Mouse (Mus musculus): Measurements from ENCODE around the gene Cfdp1.

Cfdp1 gene

DNA sequence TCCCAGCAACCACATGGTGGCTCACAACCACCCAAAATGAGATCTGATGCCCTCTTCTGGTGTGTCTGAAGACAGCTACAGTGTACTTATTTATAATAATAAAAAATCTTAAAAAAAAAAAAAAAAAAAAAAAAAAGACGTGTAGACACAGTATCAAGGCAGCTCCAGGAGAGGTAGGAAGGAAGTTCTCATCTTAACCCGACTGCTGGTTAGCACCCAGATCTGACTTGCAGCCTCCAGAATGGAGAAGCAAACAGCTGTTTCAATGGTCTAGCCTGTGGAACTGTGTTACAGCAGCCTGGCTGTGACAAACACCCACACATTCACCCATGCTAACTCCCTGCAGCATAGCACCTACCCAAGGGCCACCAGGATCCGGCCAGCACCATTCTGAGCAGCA lies 16.3 kb upstream of the Cfdp1 start:
- ChIA-PET POLR2A (interaction anchor here in 3 of 4 experiments (0.5 to 1.7 kb wide), 11 partner anchors 9 to 189 kb away, joined by 3 to 9 read pairs (median 3); partner anchors contain the start of genes Adat1 (in 1 of the 3) and Cfdp1 (in 1 of the 3)), CTCF (interaction anchor here (0.6 to 3.4 kb wide), 9 partner anchors 11 to 206 kb away, joined by 3 to 20 read pairs (median 6); partner anchors contain the start of gene Adat1 (in 1 of the 4))

DNA sequence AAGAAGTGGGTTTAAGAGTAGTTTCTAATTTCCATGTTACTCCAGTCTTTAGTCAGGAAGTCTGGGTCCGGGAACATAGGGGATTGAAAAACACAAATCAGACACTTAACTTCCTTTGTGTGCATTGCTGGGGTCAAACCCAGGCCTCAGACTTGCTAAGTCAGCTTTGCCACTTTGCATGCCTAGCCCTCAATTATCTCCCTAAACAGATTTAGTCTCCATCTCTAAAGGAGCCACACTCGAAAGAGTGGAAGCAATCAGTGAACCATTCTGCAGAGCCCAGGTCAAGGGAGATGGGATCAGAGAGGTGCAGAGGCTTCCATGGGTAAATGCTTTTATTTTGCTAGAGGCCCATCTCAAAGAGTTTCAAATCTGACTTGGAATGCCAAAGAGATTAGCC lies 14.6 kb upstream of the Cfdp1 start:
- ChIA-PET CTCF (no interaction called here), POLR2A (interaction anchor here in 3 of 4 experiments (0.6 to 0.9 kb wide), 3 partner anchors 8 to 17 kb away, joined by 3 read pairs; no protein-coding TSS in a partner anchor)

DNA sequence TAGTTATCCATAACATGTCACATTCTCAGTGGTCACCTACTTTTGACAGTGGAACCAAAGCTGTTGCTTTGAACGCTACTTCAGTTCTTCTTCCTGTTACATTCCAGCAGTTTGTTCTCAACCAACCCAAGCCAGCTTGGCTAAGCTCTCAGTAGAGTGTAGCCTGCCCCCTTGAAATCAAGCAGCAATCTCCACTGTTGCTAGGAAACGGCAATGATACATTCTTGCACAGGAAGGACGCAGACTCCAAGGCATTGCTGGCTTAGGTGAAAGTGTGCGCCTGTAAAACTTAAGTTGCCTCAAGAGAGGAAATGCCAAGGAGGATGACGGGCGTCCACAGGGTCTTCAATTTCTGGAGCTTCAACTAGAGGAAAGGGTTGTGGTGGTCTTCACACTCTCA lies 11.8 kb upstream of the Cfdp1 start:
- CTCF ChIA-PET: no interaction called here
- POLR2A ChIA-PET: interaction anchor here in 2 of 4 experiments (1.2 to 1.5 kb wide), 3 partner anchors 20 to 185 kb away, joined by 3 to 5 read pairs (median 4); no protein-coding TSS in a partner anchor

DNA sequence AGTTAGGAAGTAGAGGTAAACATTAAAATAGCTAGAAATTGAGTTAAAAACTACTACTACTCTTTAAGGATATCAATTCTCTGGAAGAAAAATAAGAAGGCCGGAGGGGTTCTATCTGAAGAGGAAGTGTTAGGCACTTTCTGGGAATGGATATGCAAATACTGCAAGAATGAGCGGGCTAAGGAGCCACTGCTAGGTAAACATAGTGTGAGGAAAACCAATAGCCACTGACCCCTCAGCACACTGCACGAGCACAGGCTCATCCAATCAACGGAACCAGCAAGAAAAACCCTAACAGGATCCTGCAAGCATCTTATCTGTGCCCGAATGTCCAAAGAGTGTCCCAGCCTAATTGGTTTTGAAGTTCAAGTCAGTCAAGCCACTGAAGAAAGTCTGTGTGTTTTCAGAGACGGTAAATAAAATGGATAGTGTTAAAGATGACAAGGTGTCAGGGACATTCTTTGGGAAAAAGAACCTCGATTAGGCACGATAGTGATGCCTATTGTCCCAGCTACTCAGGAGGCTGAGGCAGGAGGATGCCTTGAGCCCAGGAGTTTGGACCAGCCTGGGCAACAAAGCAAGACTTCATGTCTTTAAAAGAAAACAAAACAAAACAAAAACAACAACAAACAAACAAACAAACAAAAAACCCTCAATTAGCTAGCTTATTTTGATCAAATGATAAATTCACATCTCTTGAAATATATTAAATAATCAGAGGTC lies 11.2 kb upstream of the Cfdp1 start:
- CTCF ChIA-PET: no interaction called here
- POLR2A ChIA-PET: interaction anchor here in 3 of 4 experiments (0.6 to 1.5 kb wide), 6 partner anchors 11 to 185 kb away, joined by 3 to 8 read pairs (median 4); partner anchors contain the start of gene Cfdp1 (in 1 of the 3)

DNA sequence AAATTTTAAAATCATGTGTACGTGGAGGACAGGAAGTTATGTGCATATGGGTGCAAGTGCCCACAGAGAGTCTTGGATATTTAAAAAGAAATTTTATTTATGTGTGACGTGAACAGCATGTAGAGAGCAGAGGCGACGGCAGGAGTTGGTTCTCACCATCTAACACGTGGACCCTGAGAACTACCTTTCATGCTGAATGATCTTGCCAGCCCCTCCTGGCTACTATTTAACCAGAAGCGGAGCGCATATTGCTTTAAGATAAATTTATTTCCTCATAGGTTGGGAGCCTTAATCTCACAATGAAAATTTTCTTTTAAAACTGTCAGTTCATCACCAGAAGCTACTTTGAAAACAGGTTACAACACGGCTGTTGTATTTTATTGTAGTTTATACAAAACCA lies 10.6 kb upstream of the Cfdp1 start:
- ChIA-PET CTCF (no interaction called here), POLR2A (interaction anchor here in 2 of 4 experiments (0.7 to 1.5 kb wide), 3 partner anchors 11 to 35 kb away, joined by 3 to 4 read pairs (median 3); partner anchors contain the start of gene Cfdp1 (in 1 of the 2))

DNA sequence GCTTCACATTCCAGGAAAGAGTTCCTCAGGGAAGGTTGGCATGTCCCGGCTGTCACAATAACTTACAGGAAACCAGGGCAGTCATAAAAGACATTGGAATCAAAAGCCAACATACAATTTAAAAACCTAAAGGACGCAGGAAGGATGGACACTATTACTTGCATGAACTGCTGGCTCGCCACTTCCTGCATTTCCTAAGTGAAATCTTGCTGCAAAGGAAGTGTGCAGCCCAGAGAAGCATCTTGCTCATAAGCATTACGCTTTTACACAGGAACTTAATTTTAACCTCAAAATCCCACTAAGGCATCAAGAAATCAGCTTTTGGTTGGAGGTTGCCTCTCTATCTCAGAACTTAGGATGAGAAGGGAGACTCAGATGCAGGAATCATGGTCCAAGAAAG lies 9.2 kb upstream of the Cfdp1 start:
- ChIA-PET CTCF (interaction anchor here in 2 of 4 experiments (0.5 to 0.9 kb wide), 3 partner anchors 18 to 705 kb away, joined by 5 to 18 read pairs (median 8); no protein-coding TSS in a partner anchor), POLR2A (interaction anchor here in 3 of 4 experiments (0.6 to 0.9 kb wide), 4 partner anchors 9 to 345 kb away, joined by 3 to 4 read pairs (median 4); partner anchors contain the start of gene Cfdp1 (in 1 of the 3))

DNA sequence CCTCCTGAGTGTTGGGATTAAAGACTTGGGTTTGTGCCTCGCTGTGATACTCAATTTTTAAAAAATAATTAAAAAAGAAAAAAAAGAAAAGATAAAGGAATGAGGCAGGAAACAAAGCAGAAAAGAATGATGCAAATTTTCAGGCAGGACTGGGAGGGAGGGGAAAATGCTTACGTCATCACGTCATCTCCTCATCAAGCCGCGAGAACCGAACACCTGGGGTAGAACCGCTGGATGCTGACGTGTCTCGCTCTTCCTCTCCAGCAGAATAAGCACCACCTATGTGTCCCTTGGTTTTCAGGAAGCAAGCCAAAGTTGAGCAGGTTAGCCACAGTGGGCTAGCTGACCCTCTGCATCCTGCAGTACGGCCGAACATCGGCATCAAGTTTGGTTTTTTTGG lies 1.9 kb upstream of the Cfdp1 start:
- ChIA-PET POLR2A (interaction anchor here in 2 of 4 experiments (1.1 to 1.9 kb wide), 2 partner anchors 30 to 84 kb away, joined by 4 read pairs; partner anchors contain the start of gene Gabarapl2 (in 1 of the 2)), CTCF (interaction anchor here in 1 of 4 experiments (0.6 to 0.7 kb wide), 2 partner anchors 16 to 177 kb away, joined by 3 to 4 read pairs; no protein-coding TSS in a partner anchor)

DNA sequence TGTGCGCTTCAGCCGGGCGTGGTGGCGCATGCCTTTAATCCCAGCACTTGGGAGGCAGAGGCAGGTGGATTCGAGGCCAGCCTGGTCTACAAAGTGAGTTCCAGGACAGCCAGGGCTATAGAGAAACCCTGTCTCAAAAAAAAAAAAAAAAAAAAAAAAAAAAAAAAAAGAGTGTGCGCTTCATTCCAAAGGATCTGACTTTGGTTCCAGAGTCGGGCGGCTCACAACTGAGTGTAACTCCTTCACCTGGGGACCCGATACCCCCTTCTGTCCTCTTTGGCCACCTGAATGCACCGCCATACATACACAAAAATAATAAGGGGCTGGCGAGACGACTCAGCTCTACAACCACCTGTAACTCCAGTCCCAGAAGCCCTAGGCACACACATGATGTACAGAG lies 872 bp downstream of the Cfdp1 start:
- CTCF ChIA-PET: interaction anchor here (0.5 to 1.3 kb wide), 7 partner anchors 20 to 182 kb away, joined by 3 to 5 read pairs (median 3); no protein-coding TSS in a partner anchor
- POLR2A ChIA-PET: interaction anchor here in 3 of 4 experiments (0.6 to 2.3 kb wide), 20 partner anchors 9 to 210 kb away, joined by 3 to 12 read pairs (median 4); partner anchors contain the start of genes Gabarapl2 (in 2 of the 3), Adat1 (in 1 of the 3), Chst5 (in 1 of the 3) and Tmem231 (in 1 of the 3)

DNA sequence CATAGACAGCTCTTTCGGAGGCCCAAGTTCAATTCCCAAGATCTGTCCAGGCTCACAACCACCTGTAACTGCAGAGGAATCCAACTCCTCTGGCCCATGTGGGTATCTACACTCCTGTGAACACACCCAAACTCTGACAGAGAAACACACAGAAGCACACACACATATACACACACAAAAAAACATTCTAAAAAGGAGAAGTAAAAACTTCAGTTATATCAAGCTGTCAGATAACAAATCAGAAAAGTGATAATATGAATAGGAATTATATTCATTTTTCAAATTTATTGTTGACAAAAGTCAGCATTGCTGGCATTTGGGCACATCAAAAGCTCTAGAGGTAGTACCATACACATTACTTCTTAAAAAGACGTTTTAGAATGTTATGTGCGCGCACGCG lies 7.3 kb downstream of the Cfdp1 start:
- POLR2A ChIA-PET: no interaction called here
- CTCF ChIA-PET: interaction anchor here in 1 of 4 experiments (0.6 kb wide), 1 partner anchor 23 kb away, joined by 3 read pairs; no protein-coding TSS in a partner anchor

DNA sequence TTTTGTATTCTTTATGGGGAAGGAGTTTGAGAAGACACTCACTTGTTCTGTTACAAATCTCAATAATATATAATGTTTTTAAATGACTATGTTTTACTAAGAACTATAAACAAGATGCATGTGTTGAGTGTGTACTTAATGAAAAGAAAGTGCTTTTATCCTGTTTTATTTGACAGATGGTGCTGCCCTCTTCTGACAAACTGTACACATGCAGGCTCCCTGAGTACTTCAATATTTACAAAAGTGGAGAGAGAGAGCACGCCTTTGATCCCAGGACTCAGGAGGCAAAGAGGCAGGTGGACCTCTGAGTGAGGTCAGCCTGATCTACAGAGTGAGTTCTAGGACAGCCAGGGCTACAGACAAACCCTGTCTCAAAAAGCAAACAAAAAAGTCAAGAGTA lies 18.6 kb downstream of the Cfdp1 start:
- ChIA-PET POLR2A (no interaction called here), CTCF (no interaction called here)

DNA sequence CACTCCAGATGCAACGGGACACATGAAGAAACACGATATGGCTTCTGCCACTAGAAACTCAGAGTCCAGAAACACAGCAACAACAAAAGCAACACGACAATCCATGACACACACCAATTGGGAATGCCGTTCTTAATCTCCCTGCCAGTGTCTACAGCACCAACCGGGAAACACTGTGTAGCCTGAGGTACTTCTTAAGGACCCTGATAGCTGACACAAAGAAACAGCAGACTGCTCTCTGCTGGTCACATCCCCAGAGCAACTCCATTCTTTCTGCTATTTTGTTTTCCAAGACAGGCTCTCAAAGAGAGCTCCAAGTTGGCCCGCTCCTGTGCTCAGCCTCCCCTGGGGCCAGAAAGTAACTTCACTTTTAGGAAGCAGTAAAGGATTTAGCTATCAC lies 20.1 kb downstream of the Cfdp1 start:
- POLR2A ChIA-PET: interaction anchor here in 3 of 4 experiments (0.6 to 1.6 kb wide), 3 partner anchors 20 to 150 kb away, joined by 3 to 4 read pairs (median 4); partner anchors contain the start of gene Cfdp1 (in 2 of the 3)
- CTCF ChIA-PET: interaction anchor here in 3 of 4 experiments (0.6 to 1.3 kb wide), 6 partner anchors 10 to 153 kb away, joined by 3 to 5 read pairs (median 3); partner anchors contain the start of gene Cfdp1 (in 1 of the 3)

DNA sequence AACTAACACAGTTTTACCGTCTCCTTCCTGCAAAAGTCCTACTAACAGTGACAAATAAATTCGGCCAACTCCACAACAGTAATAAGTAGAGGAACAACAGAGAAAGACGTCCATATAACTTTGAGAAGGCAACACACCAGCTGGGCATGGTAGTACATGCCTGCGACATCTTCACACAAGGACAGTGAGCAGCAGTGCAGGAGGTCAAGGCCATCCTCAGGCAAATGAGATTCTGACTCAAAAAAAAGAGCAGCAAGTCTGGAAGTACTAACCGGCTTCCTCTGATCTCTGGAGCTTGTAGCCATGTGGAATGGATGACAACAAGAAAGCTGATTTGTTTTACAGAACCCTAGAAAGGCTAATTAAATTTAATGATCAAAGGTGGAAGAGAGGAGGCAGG lies 21.1 kb downstream of the Cfdp1 start:
- ChIA-PET CTCF (interaction anchor here in 3 of 4 experiments (0.8 to 1.3 kb wide), 4 partner anchors 9 to 156 kb away, joined by 3 to 5 read pairs (median 3); partner anchors contain the start of gene Cfdp1 (in 1 of the 3)), POLR2A (interaction anchor here in 2 of 4 experiments (0.5 to 0.6 kb wide), 3 partner anchors 9 to 205 kb away, joined by 4 to 8 read pairs (median 4); no protein-coding TSS in a partner anchor)

DNA sequence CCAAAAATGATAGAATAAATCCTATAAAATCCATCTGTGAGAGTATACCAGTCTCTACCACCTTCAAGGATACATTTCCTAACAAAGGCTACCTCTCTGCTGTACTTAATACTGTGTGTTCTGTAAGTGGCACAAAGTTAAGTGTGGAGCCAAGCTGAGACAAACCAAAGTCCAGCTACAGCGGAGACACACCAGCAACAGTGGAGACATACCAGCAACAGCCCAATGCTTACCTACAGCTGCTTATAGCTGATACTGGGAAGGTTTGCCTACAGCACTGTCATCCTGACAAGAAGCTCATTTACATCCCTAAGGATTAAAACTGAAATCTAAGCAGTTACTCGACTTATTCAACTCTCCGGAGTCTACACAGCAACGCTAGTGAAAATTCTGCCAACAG lies 22.1 kb downstream of the Cfdp1 start:
- ChIA-PET POLR2A (interaction anchor here in 1 of 4 experiments (0.8 kb wide), 1 partner anchor 21 kb away, joined by 4 read pairs; no protein-coding TSS in a partner anchor), CTCF (no interaction called here)

DNA sequence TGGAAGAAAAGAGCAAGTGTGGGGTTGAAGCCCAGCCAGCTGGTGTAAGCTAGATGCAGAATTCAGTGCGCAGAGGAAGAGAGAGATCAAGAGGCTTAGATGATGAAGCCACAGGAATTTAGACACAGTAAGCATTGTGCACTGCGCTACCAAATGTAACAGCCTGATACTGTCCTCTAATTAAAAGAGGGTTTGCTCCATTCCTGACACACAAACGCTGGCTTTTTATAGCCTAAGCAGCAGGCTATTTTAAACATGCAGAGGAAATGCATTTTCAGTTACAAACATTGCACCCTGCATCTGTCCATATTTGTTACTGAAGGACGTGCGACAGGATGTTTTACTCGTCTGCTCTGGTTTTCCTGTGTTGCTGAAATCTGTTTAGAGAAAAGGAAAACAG lies 25.5 kb downstream of the Cfdp1 start:
- POLR2A ChIA-PET: no interaction called here

DNA sequence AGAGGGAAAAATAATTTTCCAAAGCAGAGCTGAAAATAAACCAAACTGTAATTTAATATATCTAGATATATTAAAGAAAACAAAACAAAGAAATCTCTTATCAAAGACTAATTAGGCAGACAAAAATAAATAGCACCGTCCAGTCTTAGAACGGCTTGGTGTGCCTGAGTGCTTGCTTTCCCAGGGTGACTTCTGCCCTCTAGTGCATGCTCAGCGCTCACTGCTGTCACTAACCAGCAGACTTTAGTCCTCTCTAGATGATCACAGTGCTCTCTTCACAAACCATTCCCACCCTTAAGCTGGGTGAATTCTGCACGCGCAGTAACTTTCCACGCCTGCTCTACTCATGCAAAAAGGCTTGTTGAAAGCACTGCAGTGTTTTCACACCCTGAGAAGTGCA lies 28.9 kb downstream of the Cfdp1 start:
- POLR2A ChIA-PET: interaction anchor here in 3 of 4 experiments (0.6 to 1.2 kb wide), 7 partner anchors 28 to 261 kb away, joined by 3 to 4 read pairs (median 3); partner anchors contain the start of gene Adat1 (in 1 of the 3)
- CTCF ChIA-PET: interaction anchor here (0.6 to 3.3 kb wide), 8 partner anchors 56 to 207 kb away, joined by 3 to 14 read pairs (median 4); no protein-coding TSS in a partner anchor

More for the DNA sequence above, 25.5 kb downstream of the Cfdp1 start:
- CTCF ChIA-PET: interaction anchor here in 1 of 4 experiments (1.7 kb wide), 1 partner anchor 152 kb away, joined by 3 read pairs; no protein-coding TSS in a partner anchor

DNA sequence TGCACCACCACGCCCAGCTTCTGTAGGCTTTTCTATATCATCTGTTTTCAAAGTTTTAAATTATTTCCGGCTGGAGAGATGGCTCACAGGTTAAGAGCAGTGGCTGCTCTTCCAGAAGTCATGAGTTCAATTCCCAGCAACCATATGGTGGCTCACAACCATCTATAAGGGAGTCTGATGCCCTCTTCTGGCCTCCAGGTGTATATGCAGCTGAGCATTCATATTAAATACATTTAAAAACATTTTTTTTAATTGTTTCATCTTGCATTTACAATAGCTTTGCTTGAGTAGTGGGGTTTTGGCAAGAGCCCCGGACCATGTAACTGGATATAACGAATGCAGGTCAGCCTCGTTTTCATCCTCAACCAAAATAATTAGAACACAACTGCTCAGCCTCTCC lies 29.8 kb downstream of the Cfdp1 start:
- ChIA-PET CTCF (interaction anchor here (0.6 to 3.3 kb wide), 16 partner anchors 9 to 148 kb away, joined by 3 to 14 read pairs (median 4); no protein-coding TSS in a partner anchor), POLR2A (interaction anchor here in 2 of 4 experiments (0.6 to 1.1 kb wide), 3 partner anchors 10 to 90 kb away, joined by 3 read pairs; no protein-coding TSS in a partner anchor)

DNA sequence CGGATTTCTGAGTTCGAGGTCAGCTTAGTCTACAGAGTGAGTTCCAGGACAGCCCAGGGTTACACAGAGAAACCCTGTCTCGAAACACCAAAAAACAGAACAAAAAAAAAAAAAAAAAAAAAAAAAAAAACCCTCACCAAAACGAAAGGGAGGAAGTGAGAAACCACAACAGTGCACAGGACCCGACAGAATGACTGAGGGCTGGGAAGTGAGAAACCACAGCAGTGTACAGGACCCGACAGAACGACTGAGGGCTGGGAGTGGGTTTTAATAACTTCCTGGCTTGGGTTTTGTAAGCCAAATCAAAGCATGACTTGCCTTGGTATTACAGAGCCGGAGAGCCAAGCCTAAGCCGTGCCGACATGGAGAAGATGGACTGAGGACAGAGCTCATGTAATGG lies 32.9 kb downstream of the Cfdp1 start:
- POLR2A ChIA-PET: interaction anchor here (0.6 to 1.7 kb wide), 10 partner anchors 10 to 1629 kb away, joined by 3 to 7 read pairs (median 4); partner anchors contain the start of gene Wdr59 (in 1 of the 4)
- CTCF ChIA-PET: interaction anchor here in 2 of 4 experiments (0.7 to 1.5 kb wide), 5 partner anchors 13 to 145 kb away, joined by 3 to 5 read pairs (median 3); no protein-coding TSS in a partner anchor

DNA sequence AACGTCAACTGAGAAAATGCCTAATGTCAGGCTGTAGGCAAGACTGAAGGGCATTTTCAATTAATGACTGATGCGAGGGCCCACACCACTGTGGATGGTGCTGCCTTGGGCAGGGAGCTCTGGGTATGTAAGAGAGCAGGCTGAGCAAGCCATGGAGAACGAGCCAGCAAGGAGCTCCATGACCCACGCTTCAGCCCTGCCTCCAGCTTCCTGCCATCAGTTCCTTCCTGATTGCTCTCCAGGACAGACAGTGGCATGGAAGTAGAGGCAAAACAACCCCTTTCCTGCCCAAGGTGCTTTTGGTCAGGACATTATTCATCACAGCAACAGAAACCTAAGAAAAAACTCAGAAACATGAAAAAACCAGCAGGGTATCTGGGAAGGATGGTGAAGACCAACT lies 33.4 kb downstream of the Cfdp1 start:
- ChIA-PET POLR2A (interaction anchor here (0.7 to 1.7 kb wide), 7 partner anchors 18 to 1629 kb away, joined by 3 to 4 read pairs (median 3); no protein-coding TSS in a partner anchor), CTCF (interaction anchor here in 2 of 4 experiments (0.8 to 1.3 kb wide), 3 partner anchors 13 to 140 kb away, joined by 3 to 4 read pairs (median 3); no protein-coding TSS in a partner anchor)

All from embryonic stem cell, embryonic (primary cell).